Mouse (Mus musculus) ovary, postnatal 36 days (tissue): Measurements from ENCODE around the gene Gm2974.
"Not testable (repeated sequence)": the region's sequence is repeated elsewhere in the genome, so short reads cannot be mapped to it uniquely, and the experiment has no call there.

Source experiments
- DNase-seq: peaks from one replicate; pipeline ENCODE4 v3.0.0; 2022; ENCODE audit warnings: low spot score, mixed read lengths

Gene Gm2974

DNA sequence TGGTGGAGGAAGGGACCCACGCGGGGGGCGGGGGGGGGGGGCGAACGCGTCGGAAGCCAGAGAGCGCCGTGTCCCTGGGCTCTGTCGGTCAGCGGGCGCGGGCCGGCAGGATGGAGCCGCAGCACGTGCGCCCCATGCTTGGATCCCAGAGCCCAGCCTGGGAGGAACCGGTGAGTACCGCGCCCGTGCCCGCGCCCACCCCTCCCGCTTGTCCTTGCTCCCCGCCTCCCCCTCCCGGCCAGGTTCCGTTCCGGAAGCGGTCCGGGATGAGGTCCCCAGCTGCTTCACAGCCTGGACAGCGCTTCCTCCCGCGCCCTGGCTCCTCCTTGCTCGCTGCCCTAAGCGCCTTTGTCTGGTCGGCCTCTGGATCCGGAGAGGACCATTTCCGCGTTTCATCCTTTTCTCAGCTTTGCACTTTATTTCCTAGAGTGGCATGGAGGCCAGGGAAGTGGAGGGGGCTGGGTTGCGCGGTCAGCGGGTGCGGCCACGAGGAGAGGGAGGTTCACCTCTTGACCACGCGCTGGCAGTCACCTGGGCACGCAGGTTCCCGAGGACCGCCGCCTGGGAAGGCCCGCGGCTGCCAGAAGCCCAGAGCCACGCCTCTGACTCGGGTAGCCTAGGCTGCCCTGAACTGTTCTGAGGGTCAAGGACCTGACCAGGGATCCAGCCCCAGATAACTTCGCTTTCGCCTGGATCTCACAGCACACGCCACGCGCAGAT is at the start of gene Gm2974:
TSS of gene Gm2974 (plus strand) at position 86 of the 720 bp plus-strand sequence.
- DNase-seq, result not testable (repeated sequence)

DNA sequence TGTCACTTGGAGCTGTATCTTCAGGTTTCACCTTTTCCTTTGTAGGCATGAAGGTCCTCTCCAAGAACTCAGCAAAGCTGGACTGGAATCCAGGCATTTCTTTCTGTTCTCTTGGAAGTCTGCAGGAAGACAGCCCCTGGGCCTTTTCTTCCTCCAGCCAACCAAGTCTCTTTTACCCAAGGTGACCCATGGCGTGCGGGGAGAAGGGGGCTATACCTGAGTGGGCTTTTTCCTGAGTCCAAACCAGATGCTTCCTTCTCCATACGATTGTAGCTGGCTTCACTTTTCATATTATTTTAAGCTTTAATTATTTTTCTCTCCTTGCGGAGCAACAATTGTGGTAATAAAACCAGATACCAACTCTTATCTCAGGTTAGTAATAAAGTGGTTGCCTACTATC is 40.7 kb upstream of the Gm2974 start:
- DNase-seq, result not testable (repeated sequence)

DNA sequence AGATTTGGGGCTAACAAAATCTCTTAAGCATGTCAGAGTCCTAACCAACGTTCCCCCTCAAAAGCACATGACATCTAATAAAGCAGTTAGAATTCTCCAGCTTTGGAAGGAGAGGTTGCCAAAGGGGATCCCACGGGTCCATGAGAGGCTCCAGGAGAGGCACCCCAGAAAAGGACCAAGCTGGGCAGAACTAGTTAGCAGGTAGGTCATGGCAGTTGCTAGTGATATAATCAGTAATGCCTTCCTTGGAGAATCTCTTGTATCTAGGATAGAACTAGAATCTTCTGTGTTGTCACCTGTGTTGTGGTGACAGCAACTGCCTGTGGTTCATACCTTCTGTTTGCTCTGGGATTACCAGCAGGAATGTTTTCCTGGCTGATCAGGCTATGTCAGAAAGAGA is 17.6 kb upstream of the Gm2974 start, which contains the start of gene Gm3127:
TSS of gene Gm3127 (plus strand) at position 301 of the 400 bp plus-strand sequence.
- not testable (repeated sequence) for DNase-seq

DNA sequence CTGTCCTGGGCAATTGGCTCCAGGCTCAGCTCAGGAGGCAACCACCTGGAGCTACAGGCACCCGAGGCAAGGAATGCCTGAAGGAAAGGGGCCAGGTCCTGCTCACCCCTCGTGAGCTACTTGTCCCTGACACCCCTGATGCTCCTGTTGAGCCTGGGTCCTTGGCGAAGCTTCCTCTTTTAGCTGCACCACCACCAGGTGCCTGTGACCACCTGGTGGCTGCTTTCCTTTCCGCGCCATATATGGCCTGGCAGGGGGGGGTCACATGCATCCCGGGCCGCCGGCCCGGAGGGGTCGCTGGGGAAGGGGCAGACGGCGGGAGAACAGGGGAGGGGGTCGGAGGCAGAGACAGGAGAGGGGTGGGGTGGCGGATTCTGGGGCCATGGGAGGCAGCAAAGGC is 346 bp upstream of the Gm2974 start:
- not testable (repeated sequence) for DNase-seq

DNA sequence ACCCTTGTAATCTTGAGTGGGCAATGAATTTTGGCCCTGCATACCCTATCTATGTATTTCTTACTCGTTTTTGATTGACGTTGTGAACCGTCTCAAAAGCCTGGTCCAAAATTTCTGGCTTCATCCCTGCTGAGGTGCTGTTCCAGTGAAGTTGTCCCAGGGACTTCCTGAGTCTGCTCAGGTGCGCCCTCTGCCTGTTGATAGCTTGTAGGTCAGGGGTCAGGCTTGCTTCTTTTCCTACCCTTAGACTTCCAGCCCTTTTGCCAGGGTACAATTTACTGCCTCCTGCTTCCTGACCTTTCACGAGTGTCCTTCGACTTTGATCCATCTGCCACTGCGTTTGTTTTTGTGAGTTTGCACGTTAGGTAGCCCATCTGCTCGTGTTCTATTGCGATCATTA is 999 bp downstream of the Gm2974 start:
- not testable (repeated sequence) for DNase-seq

DNA sequence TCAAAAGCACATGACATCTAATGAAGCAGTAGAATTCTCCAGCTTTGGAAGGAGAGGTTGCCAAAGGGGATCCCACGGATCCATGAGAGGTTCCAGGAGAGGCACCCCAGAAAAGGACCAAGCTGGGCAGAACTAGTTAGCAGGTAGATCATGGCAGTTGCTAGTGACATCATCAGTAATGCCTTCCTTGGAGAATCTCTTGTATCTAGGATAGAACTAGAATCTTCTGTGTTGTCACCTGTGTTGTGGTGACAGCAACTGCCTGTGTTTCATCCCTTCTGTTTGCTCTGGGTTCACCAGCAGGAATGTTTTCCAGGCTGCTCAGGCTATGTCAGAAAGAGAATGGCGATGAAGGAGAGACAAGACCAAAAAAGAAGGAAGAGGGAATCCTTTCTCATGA is 67.0 kb downstream of the Gm2974 start, which contains the start of gene Gm3138:
TSS of gene Gm3138 (plus strand) at position 301 of the 400 bp plus-strand sequence.
- DNase-seq, result not testable (repeated sequence)
